Mouse (Mus musculus): ENCODE measurements around the gene Fstl3. TPM values are rescaled to one million over a fixed set of nuclear protein-coding genes. Genes with fewer than 3 reads are reported as not detected.

Gene Fstl3
- polyA plus RNA-seq, 1 experiment, result 17.0 TPM

- Histone ChIP-seq H3K27ac (ENCODE audit: insufficient read depth, low read depth, low read length) (peak overlapping the region; percentile 93), H3K4me3 (ENCODE audit: insufficient read depth, low read depth, low read length) (no peak overlapping the region), H3K4me1 (ENCODE audit: control insufficient read depth, insufficient read depth, low read length) (peaks cover 34% of the 10 kb centered on the region), H3K27me3 (replicated peaks; ENCODE audit: control insufficient read depth, insufficient read depth, low read length) (no peaks in the 10 kb centered on the region), H3K36me3 (ENCODE audit: control insufficient read depth, insufficient read depth, low read length) (no peaks in the 10 kb centered on the region)
- DNase-seq, result peak; percentile 92
- TF ChIP-seq CTCF (conservative IDR thresholded peaks at IDR 0.05; ENCODE audit: insufficient read depth, insufficient read length, low read depth, low read length), result no peak
- WGBS, result 24% methylated on average over 11 of the region's 11 CpGs
Observed at GRCm38 (mm10) chr10:79802331-79802971, 25.4 kb downstream of the Fstl3 start.

- Histone ChIP-seq H3K4me1 (ENCODE audit: control insufficient read depth, insufficient read depth, low read length) (peaks cover 27% of the 10 kb centered on the region), H3K36me3 (ENCODE audit: control insufficient read depth, insufficient read depth, low read length) (no peaks in the 10 kb centered on the region), H3K4me3 (ENCODE audit: insufficient read depth, low read depth, low read length) (no peak overlapping the region), H3K27me3 (replicated peaks; ENCODE audit: control insufficient read depth, insufficient read depth, low read length) (no peaks in the 10 kb centered on the region), H3K27ac (ENCODE audit: insufficient read depth, low read depth, low read length) (no peak overlapping the region)
- DNase-seq, result peak; percentile 45
- 38% methylated on average over 29 of the region's 29 CpGs for WGBS
- TF ChIP-seq CTCF (conservative IDR thresholded peaks at IDR 0.05; ENCODE audit: insufficient read depth, insufficient read length, low read depth, low read length), result no peak
- TF ChIP-seq POLR2A (IDR thresholded peaks at IDR 0.05; ENCODE audit: low read depth, low read length), result no peak
Observed at GRCm38 (mm10) chr10:79803716-79804323, 26.7 kb downstream of the Fstl3 start.

GRCm38 (mm10) chr10:79805636-79806035 is 28.6 kb downstream of the Fstl3 start:
- H3K4me1 ChIP-seq (ENCODE audit: control insufficient read depth, insufficient read depth, low read length), result peaks cover 21% of the 10 kb centered on the region
- H3K27me3 ChIP-seq (replicated peaks; ENCODE audit: control insufficient read depth, insufficient read depth, low read length), result no peaks in the 10 kb centered on the region
- DNase-seq, result peak; percentile 90
- no peak overlapping the region for H3K4me3 ChIP-seq (ENCODE audit: insufficient read depth, low read depth, low read length)
- no peaks in the 10 kb centered on the region; the same call in 1 of the 2 replicates for H3K36me3 ChIP-seq (ENCODE audit: control insufficient read depth, insufficient read depth, low read length)
- TF ChIP-seq CTCF (conservative IDR thresholded peaks at IDR 0.05; ENCODE audit: insufficient read depth, insufficient read length, low read depth, low read length), result no peak
- TF ChIP-seq POLR2A (IDR thresholded peaks at IDR 0.05; ENCODE audit: low read depth, low read length), result no peak
- peak overlapping the region; percentile 42; the same call in 1 of the 2 replicates for H3K27ac ChIP-seq (ENCODE audit: insufficient read depth, low read depth, low read length)
- 43% methylated on average over 11 of the region's 11 CpGs for WGBS

GRCm38 (mm10) chr10:79806331-79806730 is 29.3 kb downstream of the Fstl3 start:
- no peaks in the 10 kb centered on the region; the same call in 1 of the 2 replicates for H3K36me3 ChIP-seq (ENCODE audit: control insufficient read depth, insufficient read depth, low read length)
- peak overlapping the region; percentile 42 for H3K27ac ChIP-seq (ENCODE audit: insufficient read depth, low read depth, low read length)
- TF ChIP-seq CTCF (conservative IDR thresholded peaks at IDR 0.05; ENCODE audit: insufficient read depth, insufficient read length, low read depth, low read length), result no peak
- TF ChIP-seq POLR2A (IDR thresholded peaks at IDR 0.05; ENCODE audit: low read depth, low read length), result no peak
- WGBS, result 81% methylated on average over 9 of the region's 9 CpGs
- DNase-seq, result no peak
- H3K4me3 ChIP-seq (ENCODE audit: insufficient read depth, low read depth, low read length), result 0 out of 2 replicates have a peak overlapping the region, but pooled peaks have one; percentile 13
- H3K27me3 ChIP-seq (replicated peaks; ENCODE audit: control insufficient read depth, insufficient read depth, low read length), result no peaks in the 10 kb centered on the region
- peaks cover 16% of the 10 kb centered on the region for H3K4me1 ChIP-seq (ENCODE audit: control insufficient read depth, insufficient read depth, low read length)

- Histone ChIP-seq H3K4me1 (ENCODE audit: control insufficient read depth, insufficient read depth, low read length) (peaks cover 14% of the 10 kb centered on the region), H3K27ac (ENCODE audit: insufficient read depth, low read depth, low read length) (0 out of 2 replicates have a peak overlapping the region, but pooled peaks have one; percentile 9), H3K27me3 (replicated peaks; ENCODE audit: control insufficient read depth, insufficient read depth, low read length) (no peaks in the 10 kb centered on the region), H3K4me3 (ENCODE audit: insufficient read depth, low read depth, low read length) (peak overlapping the region; percentile 21; the same call in 1 of the 2 replicates), H3K36me3 (ENCODE audit: control insufficient read depth, insufficient read depth, low read length) (no peaks in the 10 kb centered on the region; the same call in 1 of the 2 replicates)
- DNase-seq, result peak; percentile 66
- no peak for TF ChIP-seq POLR2A (IDR thresholded peaks at IDR 0.05; ENCODE audit: low read depth, low read length)
- TF ChIP-seq CTCF (conservative IDR thresholded peaks at IDR 0.05; ENCODE audit: insufficient read depth, insufficient read length, low read depth, low read length), result no peak
- 68% methylated on average over 10 of the region's 10 CpGs for WGBS
Observed at GRCm38 (mm10) chr10:79806972-79807371, 29.9 kb downstream of the Fstl3 start.

GRCm38 (mm10) chr10:79807826-79808225 is 30.8 kb downstream of the Fstl3 start:
- WGBS, result 69% methylated on average over 11 of the region's 11 CpGs
- TF ChIP-seq CTCF (conservative IDR thresholded peaks at IDR 0.05; ENCODE audit: insufficient read depth, insufficient read length, low read depth, low read length), result no peak
- TF ChIP-seq POLR2A (IDR thresholded peaks at IDR 0.05; ENCODE audit: low read depth, low read length), result no peak
- no peaks in the 10 kb centered on the region for H3K27me3 ChIP-seq (replicated peaks; ENCODE audit: control insufficient read depth, insufficient read depth, low read length)
- no peak overlapping the region for H3K4me3 ChIP-seq (ENCODE audit: insufficient read depth, low read depth, low read length)
- H3K36me3 ChIP-seq (ENCODE audit: control insufficient read depth, insufficient read depth, low read length), result no peaks in the 10 kb centered on the region; the same call in 1 of the 2 replicates
- peak overlapping the region; percentile 15 for H3K27ac ChIP-seq (ENCODE audit: insufficient read depth, low read depth, low read length)
- peaks cover 8% of the 10 kb centered on the region for H3K4me1 ChIP-seq (ENCODE audit: control insufficient read depth, insufficient read depth, low read length)
- peak; percentile 83 for DNase-seq

GRCm38 (mm10) chr10:79808728-79809127 is 31.7 kb downstream of the Fstl3 start:
- no peaks in the 10 kb centered on the region for H3K27me3 ChIP-seq (replicated peaks; ENCODE audit: control insufficient read depth, insufficient read depth, low read length)
- no peak overlapping the region for H3K4me3 ChIP-seq (ENCODE audit: insufficient read depth, low read depth, low read length)
- DNase-seq, result peak; percentile 75
- peaks cover 4% of the 10 kb centered on the region; the same call in 1 of the 2 replicates for H3K4me1 ChIP-seq (ENCODE audit: control insufficient read depth, insufficient read depth, low read length)
- WGBS, result 70% methylated on average over 11 of the region's 11 CpGs
- TF ChIP-seq CTCF (conservative IDR thresholded peaks at IDR 0.05; ENCODE audit: insufficient read depth, insufficient read length, low read depth, low read length) (no peak), POLR2A (IDR thresholded peaks at IDR 0.05; ENCODE audit: low read depth, low read length) (no peak)
- H3K36me3 ChIP-seq (ENCODE audit: control insufficient read depth, insufficient read depth, low read length), result no peaks in the 10 kb centered on the region; the same call in 1 of the 2 replicates
- H3K27ac ChIP-seq (ENCODE audit: insufficient read depth, low read depth, low read length), result 0 out of 2 replicates have a peak overlapping the region, but pooled peaks have one; percentile 3

Measured in kidney, adult 2 months (tissue).